Mouse (Mus musculus) heart, embryonic 13.5 days (tissue): ENCODE results near the gene Rptor. TPM values are rescaled to one million over a fixed set of nuclear protein-coding genes. Genes with fewer than 3 reads are reported as not detected.

Experiments used
- ATAC-seq: fragments of 200-750 bp; cut with Nextera tagmentation; 2 replicates; pipeline ENCODE4 v1.8.0; 2017; ENCODE audit warnings: moderate TSS enrichment; ENCODE audit not compliant: insufficient number of reproducible peaks, low FRiP score, low TSS enrichment; ENCODE audit errors: extremely low read depth
- H3K27ac ChIP-seq: fragments of 300-500 bp; sonication (generic); replicated peaks from 2 replicates; pipeline ENCODE4 v1.5.1; 2015; ENCODE audit warnings: moderate library complexity, mild to moderate bottlenecking, inconsistent platforms
- H3K27me3 ChIP-seq: fragments of 300-500 bp; sonication (generic); replicated peaks from 2 replicates; pipeline ENCODE4 v1.6.1; 2015; ENCODE audit warnings: mild to moderate bottlenecking, inconsistent platforms
- H3K36me3 ChIP-seq: fragments of 300-500 bp; sonication (generic); 2 replicates; pipeline ENCODE4 v1.6.1; 2015; ENCODE audit warnings: mild to moderate bottlenecking, inconsistent platforms
- H3K4me1 ChIP-seq: fragments of 300-500 bp; sonication (generic); 2 replicates; pipeline ENCODE4 v1.6.1; 2015; ENCODE audit warnings: inconsistent platforms
- H3K4me2 ChIP-seq: fragments of 300-500 bp; sonication (generic); 2 replicates; pipeline ENCODE4 v1.6.1; 2015; ENCODE audit warnings: inconsistent platforms, mild to moderate bottlenecking, moderate library complexity
- H3K4me3 ChIP-seq: fragments of 300-500 bp; sonication (generic); 2 replicates; pipeline ENCODE4 v1.5.1; 2015; ENCODE audit warnings: moderate library complexity, mild to moderate bottlenecking, inconsistent platforms
- H3K9ac ChIP-seq: fragments of 300-500 bp; sonication (generic); 2 replicates; pipeline ENCODE4 v1.6.1; 2015; ENCODE audit warnings: inconsistent platforms, mild to moderate bottlenecking, moderate library complexity
- H3K9me3 ChIP-seq: fragments of 300-500 bp; sonication (generic); 2 replicates; pipeline ENCODE4 v1.6.1; 2016; ENCODE audit warnings: inconsistent platforms
- WGBS: fragments of 180-500 bp; shearing (Covaris S2); methylation state at CpG from one replicate; pipeline ENCODE4 v1.1.7; 2015; ENCODE audit warnings: mixed read lengths; 5-methylcytosine and 5-hydroxymethylcytosine counted together
- polyA plus RNA-seq: library from polyadenylated mRNA; unstranded; fragments of >200 nt; fragmentation: Nextera tagmentation; extraction: Ambion mirVana; gene quantifications from 2 replicates; pipeline ENCODE4 v1.2.1, GENCODE M21; 2015

Gene Rptor
- polyA plus RNA-seq, 1 experiment from 2014 or later, result 7.0 TPM

- Histone ChIP-seq H3K27ac (no peak overlapping the region), H3K9me3 (no peaks in the 10 kb centered on the region), H3K4me3 (no peak overlapping the region), H3K4me1 (peaks cover 30% of the 10 kb centered on the region), H3K9ac (no peak overlapping the region), H3K36me3 (peaks cover 36% of the 10 kb centered on the region), H3K4me2 (no peak overlapping the region), H3K27me3 (no peaks in the 10 kb centered on the region)
- no peak for ATAC-seq
- 66% methylated on average over 7 of the region's 7 CpGs for WGBS
Observed at GRCm38 (mm10) chr11:119802947-119803346, 200.2 kb downstream of the Rptor start.

DNA sequence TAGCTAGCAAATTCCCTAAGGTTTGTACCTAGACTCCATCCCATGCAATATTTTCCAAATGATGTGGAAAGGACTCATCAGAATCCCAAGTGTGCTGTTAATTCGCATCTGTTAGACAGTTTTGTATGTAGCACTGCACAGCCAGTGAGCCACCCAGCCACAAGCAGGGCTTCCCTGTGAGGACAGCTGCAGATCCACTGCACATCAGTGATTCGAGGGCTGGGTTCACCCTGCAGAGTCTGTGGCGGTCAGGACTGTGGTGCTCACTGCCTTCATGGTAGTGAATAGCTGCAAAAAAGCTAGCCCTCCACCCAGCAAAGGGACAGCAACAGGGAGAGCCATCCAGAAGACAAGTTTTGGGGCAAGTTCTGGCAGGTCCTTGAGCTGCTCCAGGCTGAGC, 201.7 kb downstream of the Rptor start:
- no peak overlapping the region for H3K4me2 ChIP-seq
- WGBS, result 85% methylated on average over 3 of the region's 3 CpGs
- no peak for ATAC-seq
- H3K27me3 ChIP-seq, result no peaks in the 10 kb centered on the region
- H3K36me3 ChIP-seq, result peaks cover 38% of the 10 kb centered on the region
- no peaks in the 10 kb centered on the region for H3K9me3 ChIP-seq
- H3K9ac ChIP-seq, result no peak overlapping the region
- peaks cover 41% of the 10 kb centered on the region for H3K4me1 ChIP-seq
- no peak overlapping the region for H3K4me3 ChIP-seq
- H3K27ac ChIP-seq, result no peak overlapping the region

DNA sequence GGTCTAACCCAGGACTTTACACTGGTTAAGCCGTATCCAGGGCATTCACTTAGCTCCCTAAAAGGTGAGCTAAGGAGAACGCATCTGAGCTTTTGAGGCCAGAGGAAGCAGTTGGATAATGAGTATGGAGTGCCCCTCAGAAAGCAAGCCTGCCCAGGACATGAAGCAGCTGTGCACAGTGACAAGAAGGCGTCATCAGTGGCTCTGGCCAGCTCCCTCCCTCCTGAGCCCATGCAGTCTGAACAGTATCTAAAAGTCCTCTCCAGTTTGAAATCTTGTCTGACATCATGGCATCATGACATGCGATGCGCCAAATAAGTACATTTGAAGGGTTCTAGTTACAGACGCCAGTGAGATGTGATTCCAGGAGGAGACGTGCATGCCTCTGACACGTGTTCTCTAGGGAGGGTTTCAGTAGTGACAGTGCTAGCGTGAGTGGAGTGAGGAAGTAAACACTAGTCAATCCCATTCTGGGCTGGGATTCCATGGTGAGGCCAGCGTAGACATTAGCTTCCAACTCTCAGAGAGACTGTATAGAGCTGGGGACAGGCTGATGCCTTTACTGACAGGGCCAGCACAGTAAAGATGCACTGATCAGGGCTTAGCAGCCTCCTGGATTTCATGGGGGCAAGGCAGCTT, 202.5 kb downstream of the Rptor start:
- Histone ChIP-seq H3K9ac (no peak overlapping the region), H3K27ac (no peak overlapping the region), H3K4me1 (peaks cover 43% of the 10 kb centered on the region), H3K9me3 (no peaks in the 10 kb centered on the region), H3K27me3 (no peaks in the 10 kb centered on the region), H3K36me3 (peaks cover 32% of the 10 kb centered on the region), H3K4me2 (no peak overlapping the region), H3K4me3 (no peak overlapping the region)
- no peak for ATAC-seq
- 77% methylated on average over 10 of the region's 10 CpGs for WGBS

DNA sequence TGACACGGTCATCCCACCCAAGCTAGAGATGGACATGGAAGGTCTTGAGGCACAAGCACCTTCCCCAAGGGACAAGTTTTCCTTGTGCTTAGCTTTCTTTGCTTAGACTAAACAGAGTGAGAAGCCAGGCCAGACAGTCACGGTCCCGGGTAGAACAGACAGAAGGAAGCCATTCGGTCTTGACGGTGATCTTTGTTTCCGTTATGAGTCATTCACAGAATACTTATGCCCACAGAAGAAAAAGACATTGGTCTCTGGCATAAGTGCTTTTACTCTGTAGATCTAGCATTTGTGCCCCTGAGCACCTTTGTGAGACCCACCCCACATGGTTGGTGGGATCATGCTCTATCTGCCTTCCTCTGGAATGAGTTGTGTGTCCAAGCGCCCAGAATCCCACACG, 203.8 kb downstream of the Rptor start:
- no peak for ATAC-seq
- H3K27ac ChIP-seq, result no peak overlapping the region
- H3K9me3 ChIP-seq, result no peaks in the 10 kb centered on the region
- peaks cover 43% of the 10 kb centered on the region for H3K4me1 ChIP-seq
- H3K9ac ChIP-seq, result no peak overlapping the region
- H3K4me3 ChIP-seq, result no peak overlapping the region
- H3K4me2 ChIP-seq, result no peak overlapping the region
- WGBS, result 86% methylated on average over 8 of the region's 8 CpGs
- peaks cover 23% of the 10 kb centered on the region for H3K36me3 ChIP-seq
- no peaks in the 10 kb centered on the region for H3K27me3 ChIP-seq

- H3K9me3 ChIP-seq, result no peaks in the 10 kb centered on the region
- WGBS, result 55% methylated on average over 7 of the region's 7 CpGs
- H3K27ac ChIP-seq, result no peak overlapping the region
- H3K27me3 ChIP-seq, result no peaks in the 10 kb centered on the region
- no peak for ATAC-seq
- no peak overlapping the region for H3K4me2 ChIP-seq
- H3K9ac ChIP-seq, result no peak overlapping the region
- H3K4me1 ChIP-seq, result peaks cover 43% of the 10 kb centered on the region
- peaks cover 26% of the 10 kb centered on the region for H3K36me3 ChIP-seq
- H3K4me3 ChIP-seq, result no peak overlapping the region
Observed at GRCm38 (mm10) chr11:119807431-119808031, 204.8 kb downstream of the Rptor start.

GRCm38 (mm10) chr11:119808647-119809280, 206.1 kb downstream of the Rptor start:
- Histone ChIP-seq H3K9ac (no peak overlapping the region), H3K4me1 (peaks cover 31% of the 10 kb centered on the region), H3K4me3 (no peak overlapping the region), H3K27me3 (no peaks in the 10 kb centered on the region), H3K36me3 (peaks cover 31% of the 10 kb centered on the region), H3K27ac (no peak overlapping the region), H3K9me3 (no peaks in the 10 kb centered on the region), H3K4me2 (no peak overlapping the region)
- WGBS, result 88% methylated on average over 10 of the region's 10 CpGs
- no peak for ATAC-seq

GRCm38 (mm10) chr11:119809309-119809708, 206.6 kb downstream of the Rptor start:
- Histone ChIP-seq H3K36me3 (peaks cover 31% of the 10 kb centered on the region), H3K9ac (no peak overlapping the region), H3K4me1 (peaks cover 30% of the 10 kb centered on the region), H3K4me2 (no peak overlapping the region), H3K27me3 (no peaks in the 10 kb centered on the region), H3K27ac (no peak overlapping the region), H3K4me3 (no peak overlapping the region), H3K9me3 (no peaks in the 10 kb centered on the region)
- WGBS, result 60% methylated on average over 5 of the region's 5 CpGs
- ATAC-seq, result no peak

- no peak for ATAC-seq
- 76% methylated on average over 8 of the region's 8 CpGs for WGBS
- Histone ChIP-seq H3K27me3 (no peaks in the 10 kb centered on the region), H3K36me3 (peaks cover 30% of the 10 kb centered on the region), H3K27ac (no peak overlapping the region), H3K9me3 (no peaks in the 10 kb centered on the region), H3K4me1 (peaks cover 23% of the 10 kb centered on the region), H3K4me2 (no peak overlapping the region), H3K4me3 (no peak overlapping the region), H3K9ac (no peak overlapping the region)
Observed at GRCm38 (mm10) chr11:119811022-119811421, 208.3 kb downstream of the Rptor start.

- no peaks in the 10 kb centered on the region for H3K9me3 ChIP-seq
- no peak overlapping the region for H3K4me2 ChIP-seq
- 76% methylated on average over 1 of the region's 1 CpGs for WGBS
- H3K27ac ChIP-seq, result no peak overlapping the region
- H3K4me3 ChIP-seq, result no peak overlapping the region
- no peak overlapping the region for H3K9ac ChIP-seq
- H3K36me3 ChIP-seq, result peaks cover 30% of the 10 kb centered on the region
- ATAC-seq, result no peak
- H3K4me1 ChIP-seq, result peaks cover 28% of the 10 kb centered on the region
- no peaks in the 10 kb centered on the region for H3K27me3 ChIP-seq
Observed at GRCm38 (mm10) chr11:119811598-119811997, 208.9 kb downstream of the Rptor start.

- Histone ChIP-seq H3K9me3 (no peaks in the 10 kb centered on the region), H3K36me3 (peaks cover 30% of the 10 kb centered on the region), H3K27me3 (no peaks in the 10 kb centered on the region), H3K4me3 (no peak overlapping the region), H3K27ac (no peak overlapping the region), H3K9ac (no peak overlapping the region), H3K4me2 (no peak overlapping the region), H3K4me1 (peaks cover 31% of the 10 kb centered on the region)
- 93% methylated on average over 4 of the region's 4 CpGs for WGBS
- ATAC-seq, result no peak
Observed at GRCm38 (mm10) chr11:119812093-119812492, 209.4 kb downstream of the Rptor start.

DNA sequence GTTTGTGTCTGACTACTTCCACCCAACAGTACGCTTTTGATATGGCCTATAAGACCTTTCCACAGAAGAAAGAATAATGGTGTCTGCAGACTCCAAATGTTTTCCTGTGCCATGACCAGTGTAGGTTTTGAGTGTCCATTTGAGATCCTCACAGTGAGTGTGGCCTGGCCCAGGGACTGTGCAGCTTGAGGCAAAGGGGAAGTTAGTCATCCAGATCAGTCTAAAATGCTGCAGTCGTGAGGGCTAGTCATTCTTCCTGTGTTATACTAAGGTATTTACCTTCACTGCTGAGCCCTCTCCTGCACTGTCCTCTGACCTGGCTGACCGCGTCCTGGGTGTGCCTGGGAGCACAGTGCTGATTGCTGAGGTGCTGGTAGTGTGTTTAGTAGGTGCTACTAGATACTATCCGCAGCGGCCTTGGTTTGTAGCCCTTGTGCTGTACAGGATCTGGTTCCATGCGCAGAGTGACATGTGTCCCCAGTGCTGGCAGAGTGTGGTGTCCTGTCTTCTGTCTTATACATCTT, 211.4 kb downstream of the Rptor start:
- Histone ChIP-seq H3K9ac (no peak overlapping the region), H3K4me1 (peaks cover 30% of the 10 kb centered on the region), H3K36me3 (peaks cover 31% of the 10 kb centered on the region), H3K9me3 (no peaks in the 10 kb centered on the region), H3K4me2 (no peak overlapping the region), H3K27me3 (no peaks in the 10 kb centered on the region), H3K4me3 (no peak overlapping the region), H3K27ac (no peak overlapping the region)
- 80% methylated on average over 7 of the region's 7 CpGs for WGBS
- no peak for ATAC-seq
